Mouse (Mus musculus): ENCODE data around the gene Bcl2l1.
A peak's percentile ranks its signal among the peaks of the same experiment; 100 is the strongest.

- TF ChIP-seq POLR2A (IDR thresholded peaks at IDR 0.05; ENCODE audit: borderline replicate concordance, extremely low read depth, low read depth, low read length) = peak; percentile 75; the same call in 1 of the 2 replicates
- TF ChIP-seq CTCF (IDR thresholded peaks at IDR 0.05; ENCODE audit: insufficient read depth, low read length) = no peak
Observed at GRCm38 (mm10) chr2:152785446-152786350, 45.8 kb downstream of the Bcl2l1 start.

All from lung, adult 2 months (tissue).